Mouse (Mus musculus) heart, adult 2 months (tissue): ENCODE results near the gene Slc25a31. TPM values are rescaled to one million over a fixed set of nuclear protein-coding genes. Genes with fewer than 3 reads are reported as not detected.

Experiments
- DNase-seq, 2 experiments: peaks; one replicate each; pipeline ENCODE4 v3.0.0; 2021
- H3K27ac ChIP-seq: fragments of 200-600 bp; 2 replicates; pipeline ENCODE4 v1.8.1; 2022
- H3K27me3 ChIP-seq: fragments of 200-500 bp; 2 replicates; pipeline ENCODE4 v1.6.1; 2012; ENCODE audit warnings: mild to moderate bottlenecking, low read length, inconsistent platforms, mixed read lengths; ENCODE audit not compliant: control insufficient read depth, insufficient read depth
- H3K36me3 ChIP-seq: fragments of 200-500 bp; 2 replicates; pipeline ENCODE4 v1.6.1; 2012; ENCODE audit warnings: low read length, inconsistent platforms; ENCODE audit not compliant: control insufficient read depth, insufficient read depth
- H3K4me1 ChIP-seq: fragments of 200-500 bp; 2 replicates; pipeline ENCODE4 v1.6.1; 2011; ENCODE audit warnings: low read length; ENCODE audit not compliant: control insufficient read depth, insufficient read depth
- H3K4me3 ChIP-seq: fragments of 200-600 bp; 2 replicates; pipeline ENCODE4 v1.8.1; 2022
- H3K79me2 ChIP-seq: fragments of 200-500 bp; replicated peaks from 2 replicates; pipeline ENCODE4 v1.6.1; 2012; ENCODE audit warnings: mild to moderate bottlenecking, inconsistent platforms, low read length, moderate library complexity, mixed read lengths; ENCODE audit not compliant: control insufficient read depth, insufficient read depth
- H3K9ac ChIP-seq: fragments of 200-500 bp; 2 replicates; pipeline ENCODE4 v1.6.1; 2012; ENCODE audit warnings: low read depth, mild to moderate bottlenecking, control low read depth, inconsistent platforms, low read length, mixed read lengths
- CTCF ChIP-seq: fragments of 200-600 bp; IDR thresholded peaks from 2 replicates; pipeline ENCODE4 v1.8.1; 2022; ENCODE audit warnings: antibody characterized with exemption, mild to moderate bottlenecking, moderate library complexity
- EP300 ChIP-seq: fragments of 200-500 bp; IDR thresholded peaks from 2 replicates; pipeline ENCODE4 v1.6.1; 2011; ENCODE audit warnings: low read depth, low read length, control low read depth; ENCODE audit not compliant: insufficient read depth
- POLR2A ChIP-seq: fragments of 200-500 bp; IDR thresholded peaks from 2 replicates; pipeline ENCODE4 v1.6.1; 2011; ENCODE audit warnings: mild to moderate bottlenecking, low read depth, low read length, control low read depth; ENCODE audit not compliant: insufficient read depth
- WGBS: fragments of 180-500 bp; shearing (Covaris S2); methylation state at CpG from one replicate; pipeline ENCODE4 v1.1.7; 2018; 5-methylcytosine and 5-hydroxymethylcytosine counted together
- intact Hi-C: fragments of 180-260 bp; cut with DNase I; formaldehyde crosslinking; loops from one replicate; pipeline ENCODE4 v1.15.1; 2025
- polyA plus RNA-seq: library from polyadenylated mRNA; depleted of rRNA; stranded (reverse); fragments of >200 nt; gene quantifications from 2 replicates; pipeline ENCODE4 v1.2.3, GENCODE M21; 2012
- total RNA-seq, 2 experiments: library from RNA; stranded (reverse); gene quantifications; 2 replicates each; pipeline ENCODE4 v1.2.3; 2021

Gene Slc25a31
- total and polyA plus RNA-seq, 3 experiments = 0.16 to 0.37 (median 0.29) TPM

GRCm38 (mm10) chr3:40695162-40695561, 13.5 kb upstream of the Slc25a31 start:
- intact Hi-C loops = no loop called here
- no peaks in the 10 kb centered on the region for H3K79me2 ChIP-seq
- H3K4me3 ChIP-seq = no peak overlapping the region
- no peaks in the 10 kb centered on the region for H3K27me3 ChIP-seq
- H3K36me3 ChIP-seq = no peaks in the 10 kb centered on the region
- TF ChIP-seq POLR2A = no peak
- TF ChIP-seq EP300 = no peak
- no peak for TF ChIP-seq CTCF
- no peak for DNase-seq
- H3K27ac ChIP-seq = no peak overlapping the region
- no peak overlapping the region for H3K9ac ChIP-seq
- 98% methylated on average over 2 of the region's 2 CpGs for WGBS
- H3K4me1 ChIP-seq = peaks cover 1% of the 10 kb centered on the region; the same call in 1 of the 2 replicates

GRCm38 (mm10) chr3:40698834-40699233, 9.8 kb upstream of the Slc25a31 start:
- H3K27ac ChIP-seq = no peak overlapping the region
- no peaks in the 10 kb centered on the region for H3K27me3 ChIP-seq
- DNase-seq = no peak
- TF ChIP-seq POLR2A (no peak), CTCF (no peak), EP300 (no peak)
- no peaks in the 10 kb centered on the region for H3K79me2 ChIP-seq
- WGBS = 82% methylated on average over 3 of the region's 3 CpGs
- intact Hi-C loops = no loop called here
- H3K4me1 ChIP-seq = peaks cover 1% of the 10 kb centered on the region; the same call in 1 of the 2 replicates
- H3K9ac ChIP-seq = no peak overlapping the region
- no peaks in the 10 kb centered on the region for H3K36me3 ChIP-seq
- no peak overlapping the region for H3K4me3 ChIP-seq

GRCm38 (mm10) chr3:40704816-40705430, 3.7 kb upstream of the Slc25a31 start:
- no peaks in the 10 kb centered on the region for H3K36me3 ChIP-seq
- TF ChIP-seq CTCF = no peak
- TF ChIP-seq EP300 = no peak
- TF ChIP-seq POLR2A = no peak
- no peak overlapping the region for H3K9ac ChIP-seq
- H3K4me1 ChIP-seq = peaks cover 3% of the 10 kb centered on the region
- H3K79me2 ChIP-seq = no peaks in the 10 kb centered on the region
- no peaks in the 10 kb centered on the region for H3K27me3 ChIP-seq
- intact Hi-C loops = no loop called here
- no peak overlapping the region for H3K27ac ChIP-seq
- DNase-seq = peak in 1 of 2 experiments; percentile 18
- 37% methylated on average over 5 of the region's 5 CpGs for WGBS
- no peak overlapping the region for H3K4me3 ChIP-seq

- no peak overlapping the region for H3K4me3 ChIP-seq
- TF ChIP-seq POLR2A (no peak), CTCF (no peak), EP300 (no peak)
- no peak overlapping the region for H3K9ac ChIP-seq
- H3K4me1 ChIP-seq = no peaks in the 10 kb centered on the region
- no peaks in the 10 kb centered on the region for H3K27me3 ChIP-seq
- 56% methylated on average over 1 of the region's 1 CpGs for WGBS
- intact Hi-C loops = no loop called here
- H3K27ac ChIP-seq = no peak overlapping the region
- no peak for DNase-seq
- H3K79me2 ChIP-seq = no peaks in the 10 kb centered on the region
- H3K36me3 ChIP-seq = no peaks in the 10 kb centered on the region
Measured at GRCm38 (mm10) chr3:40716056-40716455, 7.4 kb downstream of the Slc25a31 start.

- DNase-seq = no peak
- 38% methylated on average over 3 of the region's 3 CpGs for WGBS
- no peaks in the 10 kb centered on the region for H3K4me1 ChIP-seq
- H3K36me3 ChIP-seq = no peaks in the 10 kb centered on the region
- no peaks in the 10 kb centered on the region for H3K79me2 ChIP-seq
- no peak overlapping the region for H3K27ac ChIP-seq
- no peak overlapping the region for H3K9ac ChIP-seq
- no peaks in the 10 kb centered on the region for H3K27me3 ChIP-seq
- TF ChIP-seq CTCF (no peak), EP300 (no peak), POLR2A (no peak)
- H3K4me3 ChIP-seq = no peak overlapping the region
- intact Hi-C loops = no loop called here
Measured at GRCm38 (mm10) chr3:40719022-40719421, 10.4 kb downstream of the Slc25a31 start.

- DNase-seq = no peak
- Histone ChIP-seq H3K27me3 (no peaks in the 10 kb centered on the region), H3K27ac (no peak overlapping the region), H3K9ac (no peak overlapping the region), H3K36me3 (no peaks in the 10 kb centered on the region), H3K79me2 (no peaks in the 10 kb centered on the region), H3K4me3 (no peak overlapping the region), H3K4me1 (no peaks in the 10 kb centered on the region)
- WGBS = 72% methylated on average over 6 of the region's 6 CpGs
- TF ChIP-seq CTCF = no peak
- no peak for TF ChIP-seq POLR2A
- TF ChIP-seq EP300 = no peak
- intact Hi-C loops = no loop called here
Measured at GRCm38 (mm10) chr3:40738381-40738912, 29.8 kb downstream of the Slc25a31 start.
